Mouse (Mus musculus) brain, embryonic 18.5 days (tissue): ENCODE data around the gene Selenok.
A peak's percentile ranks its signal among the peaks of the same experiment; 100 is the strongest.

Source experiments
- DNase-seq: peaks from one replicate; pipeline ENCODE4 v3.0.0-alpha.2; 2012; ENCODE audit warnings: low read depth, low spot score

Selenok gene

DNA sequence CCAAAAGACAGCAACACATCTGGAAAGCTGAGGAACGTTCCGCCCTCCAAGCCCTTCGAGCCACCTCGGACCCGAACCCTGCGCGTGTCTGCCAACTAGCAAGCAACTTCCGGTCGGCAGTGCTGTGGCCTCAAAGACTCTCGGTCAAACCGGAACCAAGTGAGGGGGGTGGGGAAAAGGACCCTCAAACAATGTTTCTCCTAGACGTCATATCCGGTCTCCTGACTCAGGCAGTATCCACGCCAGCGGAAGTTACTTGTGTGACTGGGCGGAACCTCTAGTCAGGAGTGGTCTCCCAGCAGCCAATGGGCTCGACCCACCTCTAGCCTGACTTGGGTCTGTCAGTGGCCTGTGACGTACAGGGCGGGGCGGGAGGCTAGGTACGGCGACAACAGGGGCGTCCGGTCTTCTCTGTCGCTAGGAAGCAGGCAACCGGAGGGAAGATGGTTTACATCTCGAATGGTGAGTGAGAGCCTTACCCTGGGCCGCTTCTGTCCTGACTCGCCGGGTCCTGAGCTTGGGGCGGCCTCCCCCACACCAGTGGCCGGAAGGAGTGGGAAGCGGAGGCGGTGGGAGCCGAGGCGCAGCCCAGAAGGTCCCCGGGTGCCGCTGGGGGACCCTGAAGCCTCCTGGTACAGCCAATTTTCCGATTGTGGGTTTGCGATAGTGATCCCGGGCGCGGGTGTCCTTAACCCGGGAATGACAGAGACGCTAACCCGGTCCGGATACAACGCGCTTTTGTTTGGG, at the start of gene Selenok:
Gene Selenok, plus strand, starts transcription at position 234 of the 747 bp plus-strand sequence.
- DNase-seq = peak; percentile 97

DNA sequence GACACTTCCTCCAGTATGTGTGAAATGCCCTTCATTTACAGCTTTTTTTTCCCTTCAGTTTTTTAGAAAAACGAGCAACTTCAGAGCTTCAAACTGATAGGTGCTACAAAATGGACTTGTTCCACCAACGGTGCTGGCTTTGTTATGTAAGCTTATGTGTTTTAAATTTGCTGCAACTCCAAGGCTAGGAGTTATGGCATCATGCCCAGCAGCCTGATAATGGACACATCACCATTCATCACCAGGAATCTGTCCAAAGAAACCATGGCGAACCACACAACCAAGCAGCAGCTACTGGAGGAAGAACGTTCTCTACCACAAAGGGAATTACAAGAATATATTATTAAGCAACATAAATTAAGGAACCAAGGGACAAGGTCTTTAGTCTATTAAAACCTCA, 39.1 kb upstream of the Selenok start:
- no peak for DNase-seq

DNA sequence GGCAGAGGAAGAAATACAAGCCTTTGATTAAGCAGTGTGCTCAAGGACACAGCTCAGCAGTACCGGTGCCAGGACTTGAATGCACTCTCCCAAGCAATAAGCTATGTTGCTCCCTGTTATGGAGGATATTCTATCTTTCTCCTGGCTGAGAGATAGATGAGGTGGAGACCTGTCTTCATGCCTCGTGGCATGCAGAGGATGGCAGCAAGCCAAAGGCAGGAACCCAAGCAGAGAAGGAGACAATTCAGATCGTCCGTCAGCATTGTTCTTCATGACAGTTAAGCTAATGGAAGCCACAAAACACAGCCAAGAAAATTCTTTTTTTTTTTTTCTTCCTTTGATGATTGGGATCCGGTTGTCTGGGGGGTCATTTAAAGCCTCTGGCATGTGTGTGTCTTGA, 32.6 kb upstream of the Selenok start:
- DNase-seq = no peak

DNA sequence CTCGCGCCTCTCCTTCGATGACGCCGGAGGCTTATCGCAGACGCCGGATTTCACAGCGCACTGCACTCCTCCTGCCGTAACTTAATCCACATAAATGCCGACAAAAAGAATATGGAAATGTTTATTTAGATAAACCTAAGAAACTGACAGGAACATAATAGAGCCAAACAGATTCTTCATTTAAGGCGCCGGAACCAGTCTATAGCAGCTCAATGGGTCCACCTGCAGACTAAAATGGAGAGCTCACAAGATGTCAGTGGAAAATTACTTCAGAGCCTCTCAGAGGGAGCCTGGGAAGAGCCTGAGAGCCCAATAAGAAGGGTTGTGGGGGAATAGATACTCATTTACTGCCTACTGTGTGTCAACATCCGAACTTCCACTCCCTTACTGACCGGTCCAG, 30.6 kb upstream of the Selenok start:
- peak; percentile 49 for DNase-seq

DNA sequence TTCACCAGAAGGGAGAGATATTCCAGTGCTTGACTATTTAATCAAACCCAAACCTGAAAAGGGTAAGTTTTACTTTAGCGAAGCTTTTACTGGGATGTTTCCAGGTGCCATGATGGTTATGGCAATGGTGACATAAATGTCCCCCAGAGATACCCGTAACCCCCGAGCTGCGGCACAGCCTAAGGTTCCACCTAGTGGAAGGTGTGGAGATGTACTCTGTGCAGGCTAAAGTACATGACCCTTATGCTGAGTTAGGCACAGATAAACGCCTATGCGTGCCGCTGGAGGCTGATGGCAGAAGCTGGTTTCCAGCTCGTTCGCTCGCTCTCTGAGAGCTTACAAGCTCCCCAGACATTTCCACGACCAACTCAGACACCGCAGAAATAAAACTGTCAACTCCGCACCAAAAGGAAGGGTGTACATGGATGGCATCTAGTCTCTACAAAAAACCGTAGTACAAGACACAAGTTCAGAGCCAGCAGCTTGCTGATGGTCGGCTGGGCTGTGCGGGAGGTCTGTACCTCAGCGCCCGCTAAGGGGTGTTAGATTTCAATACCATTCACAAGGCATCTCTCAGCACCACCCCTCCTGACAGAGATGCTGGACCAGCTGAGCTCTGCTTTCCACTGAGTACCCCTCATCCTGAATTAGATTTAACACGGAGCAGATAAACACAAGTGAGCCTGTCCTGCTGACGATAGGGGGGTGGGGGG, 28.4 kb upstream of the Selenok start:
- DNase-seq = no peak

DNA sequence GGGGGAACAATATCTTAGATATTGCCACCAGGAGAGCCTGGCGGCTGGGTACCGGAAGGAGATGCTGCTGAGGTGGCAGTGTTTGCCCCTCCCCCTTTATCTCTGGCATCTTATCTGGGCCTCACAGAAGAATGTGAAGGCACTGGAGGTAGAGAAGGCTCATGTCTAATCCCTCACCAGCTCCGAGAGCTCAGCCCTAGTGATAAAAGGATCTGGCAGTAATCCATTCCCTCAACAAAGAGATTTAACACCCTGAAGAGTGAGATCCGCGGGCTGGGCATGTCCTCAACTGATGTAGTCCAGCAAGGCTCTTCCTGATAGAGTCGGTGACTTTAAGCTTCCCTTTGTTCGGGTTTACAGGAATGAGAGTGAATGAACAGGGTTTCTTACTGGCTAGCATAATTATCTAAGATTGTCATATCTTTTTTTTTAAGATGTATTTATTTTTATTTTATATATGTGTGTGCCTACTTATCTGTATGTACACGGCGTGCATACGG, 27.7 kb upstream of the Selenok start:
- DNase-seq = no peak

DNA sequence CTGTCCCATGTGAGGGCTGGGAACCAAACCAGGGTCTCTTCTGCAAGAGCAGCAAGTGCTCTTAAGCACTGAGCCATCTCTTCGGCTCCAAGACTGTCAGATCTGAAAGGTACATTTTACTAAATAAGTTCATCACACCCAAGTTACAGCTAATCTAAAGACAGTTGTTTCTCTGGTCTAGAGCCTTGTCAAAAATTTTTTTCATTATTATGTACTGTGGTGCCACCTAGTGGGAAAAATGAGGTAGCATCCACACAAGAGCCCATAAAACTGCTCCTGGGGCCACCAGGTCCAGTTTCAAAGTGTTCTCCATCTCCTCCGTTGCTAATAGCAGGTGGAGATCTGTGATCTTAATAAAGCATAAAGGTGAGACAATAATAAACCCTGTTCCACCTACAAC, 27.2 kb upstream of the Selenok start:
- DNase-seq = no peak

DNA sequence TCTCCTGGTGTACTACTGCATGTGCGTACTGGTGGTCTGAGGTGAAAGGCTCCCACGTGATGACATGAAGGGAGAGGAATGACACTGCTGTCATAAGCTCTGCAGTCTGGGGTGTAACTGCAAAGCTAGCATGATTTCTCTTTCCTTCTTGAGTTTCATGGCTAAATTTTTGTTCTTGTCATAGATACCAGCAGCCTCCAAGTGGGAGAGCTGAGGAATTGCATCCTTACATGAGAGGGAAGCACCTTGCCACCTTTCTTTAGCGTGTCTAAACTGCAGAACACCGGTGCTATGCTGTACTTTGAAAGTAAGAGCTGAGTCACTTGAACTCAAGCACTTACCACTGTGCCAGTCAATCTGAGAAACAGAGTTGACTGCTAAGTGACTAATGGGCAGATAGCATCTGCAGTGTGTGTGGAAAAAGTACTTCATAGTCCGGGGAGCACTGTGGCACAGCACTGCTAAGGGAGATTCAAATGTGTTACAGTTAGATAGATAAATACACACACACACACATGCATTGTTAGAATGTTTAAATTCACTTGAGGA, 21.3 kb upstream of the Selenok start:
- no peak for DNase-seq

DNA sequence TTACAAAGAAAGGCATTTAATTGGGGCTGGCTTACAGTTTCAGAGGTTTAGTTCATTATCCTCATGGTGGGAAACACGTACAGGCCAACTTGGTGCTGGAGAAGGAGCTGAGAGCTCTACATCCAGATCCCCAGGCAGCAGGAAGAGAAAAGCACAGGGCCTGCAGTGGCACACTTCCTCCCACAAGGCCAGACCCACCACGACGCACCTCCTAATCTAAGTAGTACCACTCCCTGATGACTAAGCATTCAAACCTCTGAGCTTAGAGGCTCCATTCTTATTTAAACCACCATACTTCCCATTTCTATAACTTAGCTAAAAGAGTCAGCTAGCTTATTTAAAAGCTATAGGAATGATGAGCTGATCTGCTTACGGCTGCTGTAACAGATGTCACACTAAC, 17.3 kb upstream of the Selenok start:
- DNase-seq = no peak

DNA sequence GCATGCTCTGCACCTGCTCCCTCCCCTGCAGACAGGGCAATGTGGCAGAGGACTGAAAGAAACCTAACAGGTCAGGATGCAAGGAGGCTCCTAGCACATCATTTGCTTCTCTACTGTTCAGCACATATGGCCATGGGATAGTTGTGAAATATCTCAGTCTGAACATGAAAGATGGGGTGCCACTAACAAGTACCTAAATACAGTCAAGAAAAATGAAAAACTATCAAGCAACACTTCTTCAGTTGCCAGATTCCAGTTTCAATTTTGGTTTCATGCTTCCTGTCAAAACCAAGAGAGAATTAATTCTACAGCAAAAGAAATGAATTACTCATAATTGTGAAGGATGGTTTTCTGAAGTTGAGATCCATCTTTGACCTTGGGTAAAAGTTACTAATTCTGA, 10.7 kb upstream of the Selenok start:
- DNase-seq = no peak

DNA sequence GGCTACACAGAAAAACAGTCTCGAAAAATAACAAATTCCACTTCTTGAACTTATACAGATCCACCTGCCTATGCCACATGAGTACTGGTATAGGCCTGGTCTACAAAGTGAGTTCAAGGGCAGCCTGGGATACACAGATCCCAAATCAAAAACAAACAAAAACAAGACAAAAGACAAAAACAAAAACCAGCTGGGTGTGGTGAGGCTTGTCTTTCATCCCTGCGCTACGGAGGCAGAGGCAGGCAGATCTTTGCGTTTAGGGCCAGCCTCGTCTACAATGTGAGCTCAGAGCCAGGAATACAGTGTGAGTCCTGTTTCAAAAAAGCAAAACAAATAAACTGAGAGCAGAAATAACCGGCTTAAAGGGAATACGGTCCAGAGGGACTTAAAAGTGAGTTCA, 497 bp upstream of the Selenok start:
- no peak for DNase-seq

DNA sequence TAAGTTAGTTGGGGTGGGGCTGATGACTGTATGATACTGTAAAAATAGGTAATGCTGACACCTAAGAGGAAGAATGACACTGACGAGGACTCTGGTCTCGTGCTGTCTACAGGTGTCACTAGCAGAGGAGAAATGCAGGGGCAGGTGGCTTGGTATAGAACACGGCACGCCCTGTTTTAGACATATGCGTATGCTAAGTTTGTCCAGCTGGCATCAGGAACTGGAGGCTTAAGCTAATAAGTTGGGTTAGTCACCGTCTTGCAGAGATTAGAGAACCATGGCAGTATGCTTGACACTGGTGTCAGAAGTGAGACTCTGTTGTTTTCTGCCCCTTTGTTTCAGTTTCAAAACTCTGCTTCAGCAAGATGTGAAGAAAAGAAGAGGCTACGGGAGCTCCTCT, 3.3 kb downstream of the Selenok start:
- DNase-seq = no peak

DNA sequence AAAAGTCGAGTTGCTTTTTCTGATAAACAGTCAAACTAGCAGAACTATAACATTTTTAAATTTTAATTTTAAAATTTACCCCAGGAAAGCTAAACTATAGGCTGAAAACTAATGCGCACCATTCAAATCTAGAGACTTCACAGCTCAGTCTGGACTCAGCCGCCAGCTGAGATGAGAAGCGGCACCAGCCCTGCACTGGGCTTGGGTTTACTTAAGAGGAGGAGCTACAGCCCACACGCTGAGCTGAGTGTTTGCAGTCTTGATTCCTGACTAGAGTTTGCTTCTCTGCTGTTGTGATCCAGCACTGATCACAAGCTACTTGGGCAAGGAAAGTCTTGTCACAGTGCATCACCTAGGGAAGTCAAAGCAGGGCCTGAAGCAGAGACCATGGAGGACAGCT, 3.9 kb downstream of the Selenok start:
- no peak for DNase-seq

DNA sequence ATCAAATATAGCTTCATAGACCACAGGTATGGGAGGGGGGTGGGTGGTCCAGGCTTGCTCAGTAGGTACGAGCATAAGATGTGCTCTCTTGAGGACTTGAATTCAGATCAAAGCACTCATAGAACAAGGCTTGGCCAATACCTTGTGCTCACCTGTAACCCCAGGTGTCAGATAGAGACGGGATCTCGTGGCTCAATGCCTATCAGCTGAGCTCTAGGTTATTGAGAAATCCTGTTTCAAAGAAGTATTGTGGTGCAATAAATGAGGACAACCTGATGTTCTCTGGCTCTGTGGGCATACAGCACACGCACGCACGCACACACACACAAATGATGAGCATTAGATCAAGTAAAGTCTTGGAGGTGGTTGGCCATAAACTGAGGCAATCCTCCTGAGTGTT, 8.8 kb downstream of the Selenok start:
- DNase-seq = no peak

DNA sequence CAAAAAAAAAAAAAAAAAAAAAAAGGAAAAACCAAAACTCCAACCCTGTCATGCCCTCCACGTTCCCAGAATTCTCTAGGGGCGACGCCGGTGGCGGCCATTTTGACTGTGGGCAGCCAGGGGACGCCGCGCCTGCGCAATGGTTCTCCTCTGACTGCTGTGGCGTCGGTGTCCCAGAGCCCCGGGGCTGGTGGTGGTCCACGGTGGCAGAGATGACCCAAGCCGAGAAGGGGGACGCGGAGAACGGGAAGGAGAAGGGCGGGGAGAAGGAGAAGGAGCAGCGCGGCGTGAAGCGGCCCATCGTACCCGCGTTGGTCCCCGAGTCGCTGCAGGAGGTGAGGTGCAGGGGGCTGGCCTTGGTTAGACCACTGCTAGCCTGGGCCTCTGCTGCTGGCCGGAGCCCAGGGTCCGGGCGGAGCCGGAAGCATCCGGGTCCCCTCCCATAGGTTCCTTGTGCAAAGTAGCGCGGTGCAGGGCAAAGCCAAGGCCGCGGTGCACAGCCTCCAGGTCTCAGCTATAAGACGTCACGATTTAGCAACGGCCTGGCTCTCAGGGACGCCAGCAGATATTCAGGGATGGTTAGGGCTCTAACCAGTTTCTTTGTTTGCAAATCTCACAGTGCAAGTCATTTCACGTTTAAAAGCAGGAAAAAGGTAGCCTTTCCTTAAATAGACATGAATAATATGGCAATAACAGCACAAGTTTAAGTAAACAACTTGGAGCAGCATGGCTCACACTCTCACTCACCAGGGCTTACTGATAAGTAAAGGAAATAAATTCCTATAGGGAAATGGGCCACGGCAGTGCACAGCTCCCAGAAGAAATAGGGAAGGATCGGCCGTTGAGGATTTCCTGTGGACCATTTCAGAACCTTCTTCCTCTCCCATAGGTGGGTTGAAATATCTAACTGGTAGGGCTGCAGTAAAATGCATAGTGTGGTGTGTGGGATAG, 10.4 kb downstream of the Selenok start, which contains the start of gene Actr8:
Gene Actr8, plus strand, starts transcription at position 84 of the 951 bp plus-strand sequence.
- DNase-seq = peak; percentile 77

DNA sequence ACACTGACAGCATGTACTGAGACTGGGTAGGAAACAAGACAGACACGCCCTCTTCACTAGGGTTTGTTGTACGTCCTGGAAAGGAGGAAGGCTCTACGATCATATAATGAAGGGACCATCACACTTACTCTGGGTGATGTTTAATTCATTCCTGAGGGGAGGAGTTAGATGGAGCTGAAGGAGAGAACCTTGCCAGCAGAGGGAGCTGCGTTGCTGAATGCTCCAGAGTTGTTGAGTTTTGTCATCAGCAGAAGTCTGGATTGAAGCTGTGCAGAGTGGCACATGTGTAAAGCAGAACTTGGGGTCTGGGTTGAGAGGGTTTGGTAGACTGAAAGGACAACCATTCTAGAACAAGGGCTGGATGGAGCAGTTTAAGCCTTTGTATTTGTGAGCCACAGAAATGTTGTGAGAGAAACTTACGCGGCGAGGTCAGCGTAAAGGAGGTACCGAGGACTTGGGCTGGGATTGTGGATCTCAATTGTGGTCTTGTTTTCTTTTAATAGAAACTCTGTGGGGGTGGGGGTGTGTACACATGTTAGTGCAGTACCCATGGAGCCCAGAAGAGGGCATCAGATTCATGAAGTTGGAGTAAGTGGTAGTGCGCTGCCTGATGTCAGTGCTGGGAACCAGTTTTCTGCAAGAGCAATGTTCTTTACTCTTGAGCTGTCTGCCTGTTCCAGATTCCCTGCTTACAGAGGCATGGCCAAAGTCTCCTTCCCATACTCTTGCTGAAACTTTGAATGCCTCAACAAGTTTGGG, 12.5 kb downstream of the Selenok start:
- DNase-seq = no peak

DNA sequence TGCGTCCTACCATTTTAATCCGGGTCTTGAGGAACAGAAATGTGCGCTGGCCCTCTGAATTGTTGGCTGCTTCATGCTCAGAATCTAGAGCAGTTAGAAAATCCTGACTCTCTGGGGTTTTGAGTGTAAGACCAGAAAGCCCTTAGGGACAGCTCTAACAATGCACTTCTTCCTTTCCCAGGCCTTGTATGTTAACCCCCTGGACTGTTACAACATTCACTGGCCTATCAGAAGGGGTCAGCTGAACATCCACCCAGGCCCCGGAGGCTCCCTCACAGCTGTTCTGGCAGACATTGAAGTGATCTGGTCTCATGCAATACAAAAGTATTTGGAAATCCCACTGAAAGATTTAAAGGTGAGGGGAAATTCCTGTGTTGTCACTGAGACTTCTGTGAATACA, 18.0 kb downstream of the Selenok start:
- DNase-seq = no peak

DNA sequence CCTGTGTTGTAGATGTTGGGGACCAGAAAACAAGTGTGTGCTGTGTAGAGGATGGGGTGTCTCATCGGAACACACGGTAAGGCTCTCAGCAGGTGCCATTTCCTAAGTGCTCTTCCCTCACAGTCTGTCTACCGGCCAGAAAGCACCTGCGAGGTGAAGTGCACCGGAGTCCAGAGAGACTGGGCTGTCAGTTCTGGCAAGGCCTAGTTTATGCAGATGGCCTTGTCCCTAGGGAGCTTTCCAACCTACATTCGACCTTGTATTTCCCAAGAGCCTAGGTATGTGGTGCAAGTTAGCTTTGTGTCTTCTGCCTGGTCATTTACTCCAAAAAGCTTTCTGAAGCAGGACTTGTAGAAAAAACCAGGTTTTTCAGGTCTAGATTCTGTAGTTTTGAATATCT, 19.2 kb downstream of the Selenok start:
- no peak for DNase-seq

DNA sequence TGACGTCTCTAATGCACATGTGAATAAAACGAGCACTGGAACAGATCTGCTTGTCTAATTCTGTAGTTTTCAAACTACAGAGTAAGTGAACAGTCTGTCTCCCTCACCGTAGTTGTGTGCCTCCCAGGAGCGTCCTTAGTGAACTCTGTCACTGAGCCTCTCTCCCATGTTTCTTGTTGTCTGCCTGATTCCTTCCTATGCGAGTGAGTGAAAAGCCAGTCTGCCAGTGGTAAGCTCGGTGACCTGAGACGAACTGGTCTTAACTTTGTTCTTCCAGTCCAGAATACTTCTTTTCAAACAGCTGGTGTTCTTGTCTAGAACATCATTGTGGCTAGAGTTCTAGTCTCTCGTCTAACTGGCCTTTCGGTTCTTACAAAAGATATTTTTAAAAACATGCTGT, 19.6 kb downstream of the Selenok start:
- no peak for DNase-seq

DNA sequence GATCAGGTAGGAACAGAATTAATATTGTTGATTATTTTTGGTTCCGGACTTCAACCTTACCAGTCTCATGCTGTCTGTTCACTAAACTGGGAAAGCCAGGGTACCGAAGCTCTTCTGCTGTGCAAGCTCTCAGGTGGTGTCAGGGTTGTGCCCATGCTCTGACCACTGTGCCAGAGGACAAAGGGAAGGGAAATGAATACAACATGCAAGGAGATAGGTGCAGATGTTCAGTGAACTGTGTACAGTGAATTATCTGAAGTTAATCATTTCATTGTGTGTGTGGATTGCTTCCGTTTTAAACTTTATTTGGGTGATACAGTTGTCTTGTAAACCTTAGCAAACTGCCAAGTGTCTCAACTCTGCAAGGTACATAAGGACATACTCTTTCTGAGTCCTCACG, 20.2 kb downstream of the Selenok start:
- no peak for DNase-seq

DNA sequence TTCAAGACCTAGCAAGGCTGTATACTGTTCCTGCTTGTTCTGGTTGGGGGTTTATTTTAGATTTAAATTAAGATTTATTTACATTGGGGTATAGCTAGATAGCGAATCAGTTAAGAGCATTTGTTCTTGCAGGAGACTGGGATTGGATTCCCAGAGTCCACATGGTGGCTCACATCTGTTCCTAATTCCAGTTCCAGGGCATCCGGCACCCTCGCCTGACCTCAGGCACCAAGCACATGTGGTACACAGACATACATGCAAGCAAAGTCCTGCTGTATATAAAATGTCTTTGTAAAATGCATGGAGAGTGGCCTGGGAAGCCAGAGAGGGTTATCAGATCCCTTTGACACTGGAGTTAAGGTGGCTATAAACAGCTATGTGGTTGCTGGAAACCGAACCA, 26.9 kb downstream of the Selenok start:
- no peak for DNase-seq
